Mouse (Mus musculus) olfactory bulb, adult 2 months (tissue): ENCODE results near the gene Birc7.

ENCODE experiments used
- CTCF ChIP-seq: fragments of 200-500 bp; IDR thresholded peaks from 2 replicates; pipeline ENCODE4 v1.5.1; 2012; ENCODE audit warnings: low read depth, mild to moderate bottlenecking, low read length, moderate library complexity; ENCODE audit not compliant: insufficient read depth
- POLR2A ChIP-seq: fragments of 200-500 bp; IDR thresholded peaks from 2 replicates; pipeline ENCODE4 v1.6.1; 2012; ENCODE audit warnings: mild to moderate bottlenecking, low read depth, low read length, moderate library complexity; ENCODE audit not compliant: insufficient read depth

GRCm38 (mm10) chr2:180894029-180894623 is 34.7 kb upstream of the Birc7 start:
- no peak for TF ChIP-seq CTCF
- no peak for TF ChIP-seq POLR2A
